Mouse (Mus musculus) heart, embryonic 12.5 days (tissue): ENCODE measurements around the gene Pcyt2. TPM values are rescaled to one million over a fixed set of nuclear protein-coding genes. Genes with fewer than 3 reads are reported as not detected.
A peak's percentile ranks its signal among the peaks of the same experiment; 100 is the strongest.

ENCODE experiments used
- ATAC-seq: fragments of 200-750 bp; cut with Nextera tagmentation; 2 replicates; pipeline ENCODE4 v1.8.0; 2017; ENCODE audit warnings: moderate TSS enrichment, moderate library complexity; ENCODE audit not compliant: insufficient number of reproducible peaks, low FRiP score
- H3K27ac ChIP-seq: fragments of 300-500 bp; sonication (generic); 2 replicates; pipeline ENCODE4 v1.5.1; 2016; ENCODE audit warnings: mild to moderate bottlenecking, moderate library complexity; ENCODE audit not compliant: poor library complexity, severe bottlenecking
- H3K27me3 ChIP-seq: fragments of 300-500 bp; sonication (generic); replicated peaks from 2 replicates; pipeline ENCODE4 v1.6.1; 2016; ENCODE audit warnings: mild to moderate bottlenecking, moderate library complexity
- H3K36me3 ChIP-seq: fragments of 300-500 bp; sonication (generic); 2 replicates; pipeline ENCODE4 v1.6.1; 2016; ENCODE audit warnings: mild to moderate bottlenecking, moderate library complexity
- H3K4me1 ChIP-seq: fragments of 300-500 bp; sonication (generic); replicated peaks from 2 replicates; pipeline ENCODE4 v1.6.1; 2016; ENCODE audit warnings: mild to moderate bottlenecking
- H3K4me2 ChIP-seq: fragments of 300-500 bp; sonication (generic); 2 replicates; pipeline ENCODE4 v1.6.1; 2016; ENCODE audit warnings: mild to moderate bottlenecking, moderate library complexity
- H3K4me3 ChIP-seq: fragments of 300-500 bp; sonication (generic); 2 replicates; pipeline ENCODE4 v1.5.1; 2016; ENCODE audit warnings: mild to moderate bottlenecking
- H3K9ac ChIP-seq: fragments of 300-500 bp; sonication (generic); 2 replicates; pipeline ENCODE4 v1.6.1; 2016; ENCODE audit warnings: mild to moderate bottlenecking, moderate library complexity
- H3K9me3 ChIP-seq: fragments of 300-500 bp; sonication (generic); replicated peaks from 2 replicates; pipeline ENCODE4 v1.6.1; 2016; ENCODE audit warnings: mild to moderate bottlenecking, moderate library complexity
- WGBS: fragments of 180-500 bp; shearing (Covaris S2); methylation state at CpG from one replicate; pipeline ENCODE4 v1.1.7; 2016; 5-methylcytosine and 5-hydroxymethylcytosine counted together
- polyA plus RNA-seq: library from polyadenylated mRNA; unstranded; fragments of >200 nt; fragmentation: Nextera tagmentation; extraction: Ambion mirVana; gene quantifications from 2 replicates; pipeline ENCODE4 v1.2.1, GENCODE M21; 2016

Pcyt2 gene
- polyA plus RNA-seq, 1 experiment from 2014 or later = 82.9 TPM

DNA sequence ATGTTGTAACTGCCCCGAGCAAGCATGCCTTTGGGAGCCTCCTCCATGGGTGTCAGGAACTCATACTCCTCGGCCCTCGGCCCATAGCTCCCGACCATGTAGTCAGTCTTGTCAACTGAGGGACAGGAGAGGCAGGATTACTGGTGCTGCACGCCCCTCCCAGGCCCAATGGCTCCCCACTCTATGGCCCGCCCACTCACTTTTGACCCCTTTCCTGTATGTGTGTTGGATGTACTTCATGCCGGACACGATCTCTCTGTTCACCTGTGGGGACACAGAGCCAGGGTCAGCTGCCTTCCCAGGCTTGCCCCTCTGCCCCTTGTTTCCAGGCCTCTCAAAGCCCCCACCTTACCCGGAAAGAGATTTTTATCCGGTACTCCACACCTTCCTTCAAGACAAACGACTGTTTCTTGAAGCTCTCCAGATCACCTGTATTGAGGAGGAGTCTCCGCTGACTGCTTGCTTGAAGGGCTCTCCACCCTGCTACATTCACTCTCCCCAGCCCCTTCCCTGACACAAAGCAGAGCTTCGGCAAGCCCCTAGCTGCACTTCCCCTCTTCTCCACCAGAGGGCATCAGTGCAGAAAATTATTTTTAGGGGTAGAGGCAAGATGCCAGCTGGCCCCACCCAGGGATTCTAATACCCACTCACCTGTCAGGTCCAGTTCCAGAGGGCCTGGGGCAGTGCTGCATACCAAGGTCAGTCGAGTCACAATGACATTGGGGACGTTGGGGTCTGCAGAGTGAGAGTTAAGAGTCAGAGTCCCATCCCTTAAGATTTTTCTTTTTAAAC is 38.2 kb downstream of the Pcyt2 start:
- peaks cover 47% of the 10 kb centered on the region for H3K36me3 ChIP-seq
- ATAC-seq = no peak
- no peaks in the 10 kb centered on the region for H3K27me3 ChIP-seq
- H3K9me3 ChIP-seq = no peaks in the 10 kb centered on the region; the same call in 1 of the 2 replicates
- H3K4me2 ChIP-seq = peak overlapping the region; percentile 91
- H3K4me3 ChIP-seq = peak overlapping the region; percentile 92
- 49% methylated on average over 15 of the region's 15 CpGs for WGBS
- H3K4me1 ChIP-seq = peaks cover 33% of the 10 kb centered on the region
- H3K27ac ChIP-seq = peak overlapping the region; percentile 93; the same call in 1 of the 2 replicates
- H3K9ac ChIP-seq = peak overlapping the region; percentile 98

DNA sequence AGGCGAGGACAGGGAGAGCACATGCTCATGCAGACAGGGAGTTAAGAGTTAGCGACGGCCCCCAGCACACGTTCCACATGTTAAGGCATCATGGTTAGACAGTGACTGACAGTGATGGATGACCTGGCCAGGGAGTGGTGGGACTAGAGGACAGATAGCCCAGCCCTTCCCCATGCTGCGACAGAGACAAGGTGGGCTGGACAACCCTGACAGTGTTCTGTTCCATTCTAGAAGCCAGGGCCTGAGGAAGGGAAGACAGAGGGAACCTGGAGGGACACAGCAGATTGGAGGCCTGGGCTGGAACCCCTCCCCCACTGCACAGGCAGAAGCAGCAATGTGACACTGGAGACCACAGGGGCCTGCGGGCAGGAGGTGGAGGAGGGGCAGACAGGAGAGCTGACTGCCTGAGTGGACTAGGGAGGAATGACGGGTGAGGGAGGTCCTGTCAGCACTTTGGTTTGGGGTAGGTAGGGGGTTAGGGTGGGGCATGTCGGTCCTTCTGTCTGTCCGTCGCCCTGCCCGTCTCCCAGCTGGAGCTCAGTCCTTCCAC is 39.0 kb downstream of the Pcyt2 start:
- no peak overlapping the region for H3K4me2 ChIP-seq
- no peaks in the 10 kb centered on the region for H3K27me3 ChIP-seq
- WGBS = 60% methylated on average over 11 of the region's 11 CpGs
- H3K4me1 ChIP-seq = peaks cover 37% of the 10 kb centered on the region
- H3K36me3 ChIP-seq = peaks cover 39% of the 10 kb centered on the region
- no peak overlapping the region for H3K4me3 ChIP-seq
- H3K27ac ChIP-seq = no peak overlapping the region
- H3K9me3 ChIP-seq = no peaks in the 10 kb centered on the region
- H3K9ac ChIP-seq = peak overlapping the region; percentile 98; the same call in 1 of the 2 replicates
- ATAC-seq = no peak

GRCm38 (mm10) chr11:120578024-120578693 is 39.6 kb downstream of the Pcyt2 start:
- Histone ChIP-seq H3K27ac (no peak overlapping the region), H3K9me3 (no peaks in the 10 kb centered on the region), H3K9ac (0 out of 2 replicates have a peak overlapping the region, but pooled peaks have one; percentile 98), H3K4me3 (no peak overlapping the region), H3K4me2 (no peak overlapping the region), H3K27me3 (no peaks in the 10 kb centered on the region), H3K36me3 (peaks cover 35% of the 10 kb centered on the region), H3K4me1 (peaks cover 37% of the 10 kb centered on the region)
- WGBS = 75% methylated on average over 10 of the region's 10 CpGs
- no peak for ATAC-seq

GRCm38 (mm10) chr11:120577211-120578023 is 40.3 kb downstream of the Pcyt2 start:
- no peak overlapping the region for H3K4me2 ChIP-seq
- H3K9ac ChIP-seq = no peak overlapping the region
- 85% methylated on average over 7 of the region's 7 CpGs for WGBS
- no peaks in the 10 kb centered on the region for H3K27me3 ChIP-seq
- H3K4me3 ChIP-seq = no peak overlapping the region
- H3K36me3 ChIP-seq = peaks cover 35% of the 10 kb centered on the region
- ATAC-seq = no peak
- H3K4me1 ChIP-seq = peaks cover 37% of the 10 kb centered on the region
- no peak overlapping the region for H3K27ac ChIP-seq
- no peaks in the 10 kb centered on the region for H3K9me3 ChIP-seq

DNA sequence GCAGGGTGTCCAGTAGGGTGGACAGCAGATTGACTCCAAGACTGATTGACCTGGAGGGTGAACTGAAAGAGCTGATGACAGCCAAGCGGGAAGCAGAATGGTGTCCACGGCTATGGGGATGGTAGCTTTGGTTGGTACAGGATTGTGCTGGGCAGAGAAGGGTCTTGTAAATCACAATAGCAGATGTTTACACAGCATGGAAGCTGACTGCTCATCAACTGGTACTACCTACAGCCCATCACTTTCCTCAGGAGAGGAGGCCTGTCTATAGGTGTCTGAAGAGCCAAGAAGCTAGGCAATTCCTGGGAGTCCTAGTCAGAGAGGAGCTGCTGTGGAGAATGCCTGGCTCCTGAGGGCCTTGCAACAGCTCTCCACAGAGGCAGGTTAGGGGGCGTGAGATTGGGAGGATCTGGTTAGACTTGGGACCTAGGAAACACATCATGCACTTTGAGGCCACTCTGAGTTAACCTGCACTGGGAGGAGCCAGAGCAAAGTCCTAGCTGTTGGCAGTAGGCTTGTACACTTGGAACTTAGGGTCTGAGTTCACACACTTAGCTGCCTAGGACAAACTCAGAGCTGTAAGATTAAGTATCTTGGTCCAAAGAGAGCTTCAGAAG is 41.3 kb downstream of the Pcyt2 start:
- H3K9me3 ChIP-seq = no peaks in the 10 kb centered on the region
- H3K4me2 ChIP-seq = no peak overlapping the region
- no peak overlapping the region for H3K4me3 ChIP-seq
- no peak overlapping the region for H3K27ac ChIP-seq
- H3K4me1 ChIP-seq = peaks cover 37% of the 10 kb centered on the region
- no peak for ATAC-seq
- peaks cover 35% of the 10 kb centered on the region for H3K36me3 ChIP-seq
- WGBS = 80% methylated on average over 3 of the region's 3 CpGs
- no peaks in the 10 kb centered on the region for H3K27me3 ChIP-seq
- no peak overlapping the region for H3K9ac ChIP-seq

DNA sequence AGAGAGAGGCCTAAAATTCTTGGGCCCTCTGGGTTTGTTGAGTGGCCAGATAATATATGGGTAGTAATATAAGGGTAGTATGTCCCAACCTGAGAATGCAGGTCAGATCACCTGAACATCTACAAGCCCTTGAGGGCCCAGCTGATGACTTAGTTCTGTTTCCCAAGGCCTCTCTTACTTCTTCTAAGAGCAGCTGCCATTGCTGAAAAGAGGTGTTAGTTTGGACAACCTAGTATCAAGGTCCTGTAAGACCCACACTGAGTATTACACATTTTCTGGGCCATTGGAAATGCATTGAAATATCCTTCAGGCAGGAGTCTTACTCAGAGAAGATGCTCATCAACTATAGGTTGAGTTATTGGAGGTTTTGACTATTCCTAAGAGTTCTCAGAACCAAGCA is 41.8 kb downstream of the Pcyt2 start:
- Histone ChIP-seq H3K9ac (no peak overlapping the region), H3K4me1 (peaks cover 42% of the 10 kb centered on the region), H3K9me3 (no peaks in the 10 kb centered on the region), H3K27me3 (no peaks in the 10 kb centered on the region), H3K4me3 (no peak overlapping the region), H3K27ac (no peak overlapping the region), H3K36me3 (peaks cover 41% of the 10 kb centered on the region), H3K4me2 (no peak overlapping the region)
- ATAC-seq = no peak

- Histone ChIP-seq H3K27me3 (no peaks in the 10 kb centered on the region), H3K4me2 (no peak overlapping the region), H3K4me1 (peaks cover 37% of the 10 kb centered on the region), H3K9me3 (no peaks in the 10 kb centered on the region), H3K36me3 (peaks cover 49% of the 10 kb centered on the region), H3K4me3 (no peak overlapping the region), H3K9ac (no peak overlapping the region), H3K27ac (no peak overlapping the region)
- WGBS = 78% methylated on average over 2 of the region's 2 CpGs
- no peak for ATAC-seq
Observed at GRCm38 (mm10) chr11:120575046-120575445, 42.7 kb downstream of the Pcyt2 start.

- WGBS = 35% methylated on average over 5 of the region's 5 CpGs
- Histone ChIP-seq H3K4me3 (peak overlapping the region; percentile 95), H3K36me3 (peaks cover 46% of the 10 kb centered on the region), H3K27me3 (no peaks in the 10 kb centered on the region), H3K4me1 (peaks cover 29% of the 10 kb centered on the region), H3K9ac (peak overlapping the region; percentile 59; the same call in 1 of the 2 replicates), H3K4me2 (peak overlapping the region; percentile 88), H3K27ac (no peak overlapping the region), H3K9me3 (no peaks in the 10 kb centered on the region)
- no peak for ATAC-seq
Observed at GRCm38 (mm10) chr11:120574278-120574600, 43.5 kb downstream of the Pcyt2 start.

DNA sequence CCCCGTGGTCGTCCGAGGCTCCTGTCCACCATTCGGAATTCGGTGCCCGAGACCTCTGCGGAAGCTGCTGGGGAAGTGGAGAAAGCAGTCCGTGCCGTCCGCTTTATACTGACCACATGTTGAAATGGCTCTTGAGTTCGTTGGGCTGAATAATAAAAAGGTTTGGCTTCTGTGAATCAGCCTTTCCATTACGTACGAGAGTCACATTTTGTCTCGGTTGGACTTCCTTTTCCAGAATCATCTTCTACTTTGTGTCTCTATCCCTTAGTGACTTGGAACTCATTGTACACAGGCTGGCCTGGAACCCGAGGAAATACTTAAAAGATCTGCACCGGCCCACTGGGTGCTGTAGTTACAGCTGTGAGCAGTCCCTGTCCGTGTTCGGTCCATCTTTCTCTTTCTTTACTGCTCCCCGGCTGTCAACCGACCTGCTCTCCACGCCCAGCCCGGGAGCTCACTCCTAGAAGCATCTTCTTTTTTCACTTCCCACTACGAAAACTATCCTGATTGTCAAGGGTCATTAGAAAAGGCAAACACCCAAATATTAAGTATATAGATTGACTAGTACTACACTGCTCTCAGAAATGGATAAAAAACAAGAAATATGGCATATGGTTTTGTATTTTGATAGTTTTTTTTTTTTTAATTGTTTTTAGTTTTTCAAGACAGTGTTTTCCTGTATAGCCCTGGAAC is 44.0 kb downstream of the Pcyt2 start:
- WGBS = under 1% methylated on average over 23 of the region's 23 CpGs
- Histone ChIP-seq H3K9ac (peak overlapping the region; percentile 92), H3K4me2 (peak overlapping the region; percentile 88), H3K9me3 (no peaks in the 10 kb centered on the region), H3K27ac (peak overlapping the region; percentile 98), H3K36me3 (peaks cover 42% of the 10 kb centered on the region), H3K27me3 (no peaks in the 10 kb centered on the region), H3K4me3 (peak overlapping the region; percentile 95), H3K4me1 (peaks cover 24% of the 10 kb centered on the region)
- ATAC-seq = no peak
